Mouse (Mus musculus) thymus, adult 2 months (tissue): ENCODE measurements at regions not wholly inside any gene's neighbourhood (a gene's known extent, or its start where the extent isn't known, plus 50 kb on each side); places are given as distances from the start of the nearest gene placed in this dataset.

Experiments
- DNase-seq: peaks from one replicate; pipeline ENCODE4 v3.0.0; 2021
- H3K27ac ChIP-seq: fragments of 200-500 bp; 2 replicates; pipeline ENCODE4 v1.5.1; 2012; ENCODE audit warnings: low read length, control low read depth; ENCODE audit not compliant: control insufficient read depth, insufficient read depth
- H3K27me3 ChIP-seq: fragments of 200-500 bp; 2 replicates; pipeline ENCODE4 v1.6.1; 2012; ENCODE audit warnings: mild to moderate bottlenecking, low read length, moderate library complexity, mixed read lengths; ENCODE audit not compliant: control insufficient read depth, insufficient read depth
- H3K36me3 ChIP-seq: fragments of 200-500 bp; 2 replicates; pipeline ENCODE4 v1.6.1; 2012; ENCODE audit warnings: mild to moderate bottlenecking, low read length, moderate library complexity; ENCODE audit not compliant: control insufficient read depth, insufficient read depth
- H3K4me1 ChIP-seq: fragments of 200-500 bp; replicated peaks from 2 replicates; pipeline ENCODE4 v1.6.1; 2012; ENCODE audit warnings: low read length; ENCODE audit not compliant: control insufficient read depth, insufficient read depth
- H3K4me3 ChIP-seq: fragments of 200-500 bp; 2 replicates; pipeline ENCODE4 v1.5.1; 2012; ENCODE audit warnings: mild to moderate bottlenecking, low read length, control low read depth, moderate library complexity; ENCODE audit not compliant: control insufficient read depth, insufficient read depth
- CTCF ChIP-seq: fragments of 200-500 bp; IDR thresholded peaks from 2 replicates; pipeline ENCODE4 v1.5.1; 2012; ENCODE audit warnings: mild to moderate bottlenecking, control low read depth, low read length, moderate library complexity, borderline replicate concordance; ENCODE audit not compliant: control insufficient read depth, poor library complexity, insufficient read depth; ENCODE audit errors: extremely low read depth
- POLR2A ChIP-seq: fragments of 200-500 bp; IDR thresholded peaks from 2 replicates; pipeline ENCODE4 v1.6.1; 2012; ENCODE audit warnings: mild to moderate bottlenecking, low read length, control low read depth, moderate library complexity; ENCODE audit not compliant: control insufficient read depth, poor library complexity, insufficient read depth; ENCODE audit errors: extremely low read depth
- WGBS: fragments of 180-500 bp; shearing (Covaris S2); methylation state at CpG from one replicate; pipeline ENCODE4 v1.1.7; 2018; 5-methylcytosine and 5-hydroxymethylcytosine counted together

DNA sequence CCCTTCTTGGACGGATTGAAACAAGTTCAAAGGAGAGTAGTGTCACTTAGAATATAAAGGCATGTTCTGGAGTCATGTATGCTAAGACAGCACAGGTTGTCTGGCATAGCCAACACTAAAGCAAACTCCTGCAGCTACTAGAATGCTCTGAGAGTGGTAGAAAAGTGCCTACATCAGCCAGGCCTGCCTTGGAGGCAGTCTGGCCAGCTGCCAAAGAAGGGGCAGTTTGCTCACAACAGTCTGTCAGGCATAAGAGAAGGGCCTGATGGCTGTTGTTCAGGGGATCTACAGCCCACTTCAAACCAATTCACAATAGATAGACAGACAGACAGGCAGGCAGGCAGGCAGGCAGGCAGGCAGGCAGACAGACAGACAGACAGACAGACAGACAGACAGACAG, 136.5 kb upstream of the Dap start:
- TF ChIP-seq POLR2A, result no peak
- no peak for DNase-seq
- H3K36me3 ChIP-seq, result no peaks in the 10 kb centered on the region
- 82% methylated on average over 1 of the region's 1 CpGs for WGBS
- H3K27ac ChIP-seq, result no peak overlapping the region
- no peak overlapping the region for H3K4me3 ChIP-seq
- H3K27me3 ChIP-seq, result no peaks in the 10 kb centered on the region
- H3K4me1 ChIP-seq, result no peaks in the 10 kb centered on the region

DNA sequence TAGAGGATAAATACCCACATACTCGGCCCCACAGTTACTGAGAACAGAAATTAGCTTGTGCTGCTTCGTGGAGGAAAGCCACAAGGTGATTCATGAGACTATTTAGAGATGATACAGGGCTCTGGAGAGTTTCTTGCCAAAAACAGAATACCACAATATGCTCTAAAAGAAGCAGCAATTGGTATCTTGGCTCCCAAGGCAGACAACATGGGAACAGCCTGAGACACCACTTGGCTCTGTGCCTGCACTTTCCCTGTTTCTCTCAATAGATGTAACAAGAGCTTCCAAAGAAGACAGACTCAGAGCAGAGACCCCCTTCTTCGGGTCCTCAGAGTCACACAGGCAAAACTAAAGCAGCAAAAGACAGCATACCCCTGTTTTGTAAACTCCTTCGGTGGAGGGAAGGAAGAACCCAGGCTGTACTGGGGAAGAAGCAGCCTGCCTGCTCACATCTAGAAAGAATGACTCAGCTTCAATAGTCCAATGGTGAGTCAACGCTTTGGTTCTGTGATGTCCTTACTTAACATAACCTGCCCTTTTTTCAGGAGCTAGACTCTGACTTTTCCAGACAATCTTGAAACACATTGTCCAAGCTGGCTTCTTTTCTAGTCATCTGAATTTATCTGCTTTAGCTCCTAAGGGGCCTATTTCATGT, 132.1 kb upstream of the Dap start:
- Histone ChIP-seq H3K4me1 (no peaks in the 10 kb centered on the region), H3K36me3 (no peaks in the 10 kb centered on the region), H3K27me3 (no peaks in the 10 kb centered on the region), H3K4me3 (no peak overlapping the region), H3K27ac (no peak overlapping the region)
- DNase-seq, result no peak
- WGBS, result 68% methylated on average over 5 of the region's 5 CpGs
- TF ChIP-seq POLR2A (no peak), CTCF (no peak)

- Histone ChIP-seq H3K36me3 (no peaks in the 10 kb centered on the region), H3K27ac (no peak overlapping the region), H3K27me3 (no peaks in the 10 kb centered on the region), H3K4me3 (no peak overlapping the region), H3K4me1 (no peaks in the 10 kb centered on the region)
- no peak for DNase-seq
- WGBS, result 93% methylated on average over 7 of the region's 7 CpGs
- TF ChIP-seq CTCF (no peak), POLR2A (no peak)
Measured at GRCm38 (mm10) chr15:31096206-31096605, 127.9 kb upstream of the Dap start.

DNA sequence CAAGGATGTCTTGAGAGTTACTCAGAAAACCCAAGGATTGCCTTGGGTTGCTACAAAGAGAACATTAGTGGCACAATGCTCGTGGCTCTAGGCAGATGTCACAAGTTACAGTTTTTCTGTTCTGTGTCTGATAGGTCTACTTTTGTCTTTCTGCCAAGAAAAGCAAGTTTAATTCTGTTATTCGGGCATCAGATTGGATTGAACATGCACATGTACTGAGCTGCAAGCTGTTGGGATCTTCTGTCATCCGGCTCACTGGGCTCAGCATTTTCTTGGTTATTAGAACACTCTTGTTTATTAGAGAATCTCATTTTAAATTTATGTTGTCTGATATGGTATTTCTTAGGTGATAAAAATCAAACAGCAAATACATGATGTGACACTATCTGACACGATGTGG, 126.8 kb upstream of the Dap start:
- Histone ChIP-seq H3K27ac (no peak overlapping the region), H3K36me3 (no peaks in the 10 kb centered on the region), H3K27me3 (no peaks in the 10 kb centered on the region), H3K4me3 (no peak overlapping the region), H3K4me1 (no peaks in the 10 kb centered on the region)
- WGBS, result 84% methylated on average over 4 of the region's 4 CpGs
- DNase-seq, result no peak
- TF ChIP-seq CTCF, result no peak
- TF ChIP-seq POLR2A, result no peak

DNA sequence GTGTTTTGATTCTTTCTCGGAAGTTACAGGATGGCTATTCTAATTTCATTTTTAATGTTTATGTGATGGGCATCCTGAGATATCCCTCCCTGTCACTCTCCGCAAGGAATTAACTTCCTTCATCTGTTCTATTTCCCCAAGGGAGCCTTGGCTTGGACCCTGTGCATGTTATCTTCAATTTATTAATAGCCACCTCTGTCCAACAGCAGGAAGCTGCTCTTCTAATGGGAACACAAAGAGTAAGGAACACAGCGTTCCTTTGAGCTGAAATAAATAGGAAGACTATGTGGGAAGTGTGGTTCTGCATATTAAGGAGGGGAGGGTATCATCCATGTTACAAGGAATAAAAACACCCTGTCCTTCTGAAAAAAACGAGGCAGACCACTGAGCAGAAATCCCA, 119.4 kb upstream of the Dap start:
- 90% methylated on average over 4 of the region's 4 CpGs for WGBS
- no peaks in the 10 kb centered on the region for H3K36me3 ChIP-seq
- H3K27me3 ChIP-seq, result no peaks in the 10 kb centered on the region
- no peaks in the 10 kb centered on the region for H3K4me1 ChIP-seq
- no peak for DNase-seq
- H3K27ac ChIP-seq, result no peak overlapping the region
- TF ChIP-seq CTCF (no peak), POLR2A (no peak)
- no peak overlapping the region for H3K4me3 ChIP-seq

DNA sequence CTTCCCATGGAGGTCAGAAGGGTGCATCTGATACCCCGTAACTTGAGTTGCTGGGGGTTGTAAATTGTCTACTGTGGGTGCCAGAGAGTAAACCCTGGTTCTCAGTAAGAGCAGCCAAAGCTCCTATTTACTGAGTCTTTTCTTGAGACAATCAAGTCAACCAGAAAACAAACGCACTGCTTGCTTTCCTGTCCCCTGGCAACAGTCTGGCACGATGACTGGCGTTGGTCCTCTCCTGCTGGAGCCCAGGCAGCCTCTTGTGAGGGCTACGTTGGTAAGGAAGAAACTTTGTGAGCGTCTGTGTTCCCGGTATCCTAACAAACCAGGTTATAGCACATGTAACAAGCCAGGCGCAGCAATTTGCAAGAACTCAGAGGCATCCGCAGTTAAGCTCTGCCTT, 117.2 kb upstream of the Dap start:
- 81% methylated on average over 9 of the region's 9 CpGs for WGBS
- Histone ChIP-seq H3K4me3 (no peak overlapping the region), H3K4me1 (no peaks in the 10 kb centered on the region), H3K27me3 (no peaks in the 10 kb centered on the region), H3K27ac (no peak overlapping the region), H3K36me3 (no peaks in the 10 kb centered on the region)
- DNase-seq, result no peak
- TF ChIP-seq CTCF (no peak), POLR2A (no peak)

- Histone ChIP-seq H3K4me1 (no peaks in the 10 kb centered on the region), H3K27me3 (no peaks in the 10 kb centered on the region), H3K4me3 (no peak overlapping the region), H3K27ac (no peak overlapping the region), H3K36me3 (no peaks in the 10 kb centered on the region)
- WGBS, result 90% methylated on average over 1 of the region's 1 CpGs
- TF ChIP-seq CTCF (no peak), POLR2A (no peak)
- DNase-seq, result no peak
Measured at GRCm38 (mm10) chr15:31113216-31113615, 110.9 kb upstream of the Dap start.
